Mouse (Mus musculus) forebrain, embryonic 16.5 days (tissue): ENCODE data around the gene Tuba1b. TPM values are rescaled to one million over a fixed set of nuclear protein-coding genes. Genes with fewer than 3 reads are reported as not detected.
"Not testable (repeated sequence)": the region's sequence is repeated elsewhere in the genome, so short reads cannot be mapped to it uniquely, and the experiment has no call there.

Source experiments
- ATAC-seq: fragments of 200-750 bp; cut with Nextera tagmentation; 2 replicates; pipeline ENCODE4 v1.8.0; 2017; ENCODE audit warnings: mild to moderate bottlenecking, moderate library complexity
- H3K27ac ChIP-seq: fragments of 300-500 bp; sonication (generic); 2 replicates; pipeline ENCODE4 v1.5.1; 2014; ENCODE audit warnings: low read length, control low read depth
- H3K27me3 ChIP-seq: fragments of 300-500 bp; sonication (generic); replicated peaks from 2 replicates; pipeline ENCODE4 v1.6.1; 2014; ENCODE audit warnings: low read length; ENCODE audit not compliant: control insufficient read depth, insufficient read depth
- H3K36me3 ChIP-seq: fragments of 300-500 bp; sonication (generic); 2 replicates; pipeline ENCODE4 v1.6.1; 2014; ENCODE audit not compliant: control insufficient read depth, insufficient read depth
- H3K4me1 ChIP-seq: fragments of 300-500 bp; sonication (generic); replicated peaks from 2 replicates; pipeline ENCODE4 v1.6.1; 2014; ENCODE audit warnings: low read length; ENCODE audit not compliant: control insufficient read depth, insufficient read depth
- H3K4me2 ChIP-seq: fragments of 300-500 bp; sonication (generic); 2 replicates; pipeline ENCODE4 v1.6.1; 2014; ENCODE audit warnings: mild to moderate bottlenecking, low read length, control low read depth
- H3K4me3 ChIP-seq: fragments of 300-500 bp; sonication (generic); replicated peaks from 2 replicates; pipeline ENCODE4 v1.5.1; 2014; ENCODE audit warnings: mild to moderate bottlenecking, low read length, control low read depth
- H3K9ac ChIP-seq: fragments of 300-500 bp; sonication (generic); replicated peaks from 2 replicates; pipeline ENCODE4 v1.6.1; 2014; ENCODE audit warnings: low read depth, low read length, control low read depth
- H3K9me3 ChIP-seq: fragments of 300-500 bp; sonication (generic); 2 replicates; pipeline ENCODE4 v1.6.1; 2016; ENCODE audit warnings: low read length; ENCODE audit not compliant: control insufficient read depth
- WGBS: fragments of 180-500 bp; shearing (Covaris S2); extraction: QIAGEN DNeasy Blood & Tissue Kit; methylation state at CpG from one replicate; pipeline ENCODE4 v1.1.7; 2014; 5-methylcytosine and 5-hydroxymethylcytosine counted together
- polyA plus RNA-seq: library from polyadenylated mRNA; unstranded; fragments of >200 nt; fragmentation: Nextera tagmentation; extraction: Ambion mirVana; gene quantifications from 2 replicates; pipeline ENCODE4 v1.2.1, GENCODE M21; 2015

Tuba1b gene
- polyA plus RNA-seq, 1 experiment from 2014 or later: 1,178 TPM

DNA sequence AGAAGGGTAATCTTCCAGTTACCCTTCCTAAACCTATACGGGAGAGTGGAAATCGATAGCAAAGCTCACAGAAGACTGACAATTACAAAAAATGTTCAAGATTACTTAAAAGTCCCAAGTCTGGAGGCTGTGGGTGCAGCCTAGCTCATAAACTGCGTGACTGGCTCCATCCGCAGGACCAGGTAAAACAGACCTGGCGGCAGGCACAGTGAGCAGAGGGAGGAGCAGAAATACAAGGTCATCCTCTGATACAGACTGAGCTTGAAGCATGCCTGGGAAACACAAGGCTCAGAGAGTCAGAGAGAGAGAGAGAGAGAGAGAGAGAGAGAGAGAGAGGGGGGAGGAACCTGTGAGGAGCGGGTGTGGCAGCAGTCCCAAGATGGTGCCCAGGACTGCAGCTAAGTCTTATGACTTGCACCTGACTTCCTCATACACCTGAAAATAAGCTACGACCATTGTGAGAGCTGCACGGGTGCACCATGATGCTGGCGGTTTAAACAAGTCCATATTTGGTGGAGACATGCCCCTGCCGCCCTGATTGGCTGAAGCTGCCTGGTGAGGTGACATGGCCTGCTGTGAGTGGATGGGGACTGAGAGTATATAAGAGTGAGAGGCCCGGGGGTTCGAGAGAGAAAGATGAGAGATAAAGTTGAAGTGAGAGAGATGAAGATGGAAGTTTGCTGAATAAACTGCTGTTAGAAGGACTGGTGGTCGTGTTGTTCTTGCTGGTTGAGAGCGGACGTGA is 37.4 kb upstream of the Tuba1b start:
- Histone ChIP-seq H3K9ac (peak overlapping the region; percentile 57), H3K4me1 (peaks cover 43% of the 10 kb centered on the region), H3K4me3 (peak overlapping the region; percentile 30), H3K4me2 (peak overlapping the region; percentile 61), H3K27ac (peak overlapping the region; percentile 99)
- H3K36me3 ChIP-seq, H3K9me3 ChIP-seq, H3K27me3 ChIP-seq: not testable (repeated sequence)
- WGBS: 58% methylated on average over 15 of the region's 15 CpGs
- peak; percentile 43 for ATAC-seq

DNA sequence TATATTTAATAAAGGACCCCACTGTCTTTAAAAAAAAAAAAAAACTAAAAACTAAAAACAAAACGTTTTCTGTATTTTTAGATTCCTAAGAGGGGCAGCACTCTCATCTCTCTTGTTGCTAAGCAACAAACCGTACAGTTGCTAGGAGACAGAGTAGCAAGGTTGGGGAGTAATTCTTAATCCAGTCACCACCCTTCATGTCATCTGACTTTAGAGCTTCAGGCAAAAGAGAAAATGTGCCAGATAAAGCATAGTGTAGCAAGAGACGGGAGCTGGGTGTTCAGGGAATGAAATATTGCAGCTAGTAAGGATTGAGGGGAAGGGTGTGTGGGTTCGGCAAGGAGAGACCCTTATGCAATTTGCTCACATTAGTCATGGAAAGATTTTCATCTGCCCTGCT is 36.7 kb upstream of the Tuba1b start:
- H3K4me3 ChIP-seq: peak overlapping the region; percentile 30
- H3K27me3 ChIP-seq: no peaks in the 10 kb centered on the region
- H3K4me1 ChIP-seq: peaks cover 40% of the 10 kb centered on the region
- no peaks in the 10 kb centered on the region for H3K36me3 ChIP-seq
- H3K27ac ChIP-seq: peak overlapping the region; percentile 99
- peak overlapping the region; percentile 57 for H3K9ac ChIP-seq
- peak; percentile 86 for ATAC-seq
- H3K4me2 ChIP-seq: peak overlapping the region; percentile 61
- no peaks in the 10 kb centered on the region for H3K9me3 ChIP-seq
- WGBS: 5% methylated on average over 4 of the region's 4 CpGs

DNA sequence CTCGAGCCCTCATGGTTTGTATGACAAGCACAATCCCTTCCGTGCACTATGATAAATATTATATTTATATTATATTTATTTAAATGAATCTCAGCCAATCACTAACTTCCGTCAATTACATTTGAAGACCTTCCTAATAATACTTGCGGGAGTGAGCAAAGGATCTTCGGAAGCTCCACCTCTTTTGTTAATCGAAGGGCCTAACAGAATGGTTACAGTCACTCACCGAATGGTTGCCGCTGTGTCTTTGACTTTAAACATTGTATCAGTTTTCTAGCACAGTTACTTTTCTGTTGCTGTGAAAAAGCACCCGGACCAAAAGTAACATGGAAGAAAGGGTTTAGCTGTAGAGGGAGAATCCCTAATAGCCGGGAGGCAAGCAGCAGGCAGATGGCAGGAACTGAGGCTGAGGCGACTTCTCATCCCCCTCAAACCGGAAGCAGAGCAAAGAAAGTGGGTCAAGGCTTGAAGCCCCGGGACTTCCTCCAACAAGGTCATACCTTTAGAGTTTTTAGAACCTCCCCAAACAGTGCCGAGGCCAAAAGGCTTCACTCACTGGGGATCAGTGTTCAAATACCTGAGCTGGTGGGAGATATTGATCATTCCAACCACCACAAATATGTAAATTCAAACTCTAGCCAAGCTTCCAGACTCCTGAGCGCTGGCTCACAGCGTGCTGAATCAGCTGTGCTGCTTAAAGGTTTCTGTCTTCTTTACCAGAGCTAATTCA is 35.2 kb upstream of the Tuba1b start:
- Histone ChIP-seq H3K27ac (peak overlapping the region; percentile 99), H3K36me3 (no peaks in the 10 kb centered on the region), H3K27me3 (no peaks in the 10 kb centered on the region), H3K9me3 (no peaks in the 10 kb centered on the region), H3K4me2 (peak overlapping the region; percentile 42), H3K9ac (peak overlapping the region; percentile 54), H3K4me3 (peak overlapping the region; percentile 2; the same call in 1 of the 2 replicates), H3K4me1 (peaks cover 40% of the 10 kb centered on the region)
- ATAC-seq: no peak
- 2% methylated on average over 16 of the region's 16 CpGs for WGBS

DNA sequence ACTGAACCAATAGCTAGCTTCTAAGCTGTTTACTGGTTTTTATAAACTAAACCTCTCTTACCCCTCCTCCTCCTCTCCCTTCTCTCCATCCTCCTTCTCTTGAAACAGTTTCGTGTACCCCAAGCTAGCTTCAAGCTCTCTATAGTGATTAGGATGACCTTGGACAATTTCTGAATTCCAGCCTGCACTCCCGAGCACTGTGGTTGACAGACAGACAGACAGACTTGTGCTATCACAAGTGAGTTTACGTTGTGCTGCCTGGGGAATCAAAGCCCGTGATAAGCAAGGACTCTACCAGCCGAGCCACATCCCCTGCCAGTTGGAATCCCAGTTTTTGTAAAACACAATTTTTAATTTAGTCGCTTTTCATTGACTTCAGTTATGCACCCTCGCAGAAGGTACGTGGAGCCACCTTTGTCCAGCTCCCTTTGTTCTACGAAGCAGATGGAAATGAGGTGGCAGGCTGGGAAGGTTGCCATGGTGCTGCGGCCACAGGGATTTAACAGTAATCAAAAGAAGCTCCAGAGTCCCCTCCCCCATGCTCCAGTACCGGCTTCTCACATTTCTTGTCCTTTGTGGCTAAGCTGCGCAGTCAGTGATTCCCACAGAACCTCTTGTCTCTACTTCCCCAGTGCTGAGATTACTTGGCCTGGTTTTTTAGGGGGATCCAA is 34.5 kb upstream of the Tuba1b start:
- WGBS: 2% methylated on average over 12 of the region's 12 CpGs

DNA sequence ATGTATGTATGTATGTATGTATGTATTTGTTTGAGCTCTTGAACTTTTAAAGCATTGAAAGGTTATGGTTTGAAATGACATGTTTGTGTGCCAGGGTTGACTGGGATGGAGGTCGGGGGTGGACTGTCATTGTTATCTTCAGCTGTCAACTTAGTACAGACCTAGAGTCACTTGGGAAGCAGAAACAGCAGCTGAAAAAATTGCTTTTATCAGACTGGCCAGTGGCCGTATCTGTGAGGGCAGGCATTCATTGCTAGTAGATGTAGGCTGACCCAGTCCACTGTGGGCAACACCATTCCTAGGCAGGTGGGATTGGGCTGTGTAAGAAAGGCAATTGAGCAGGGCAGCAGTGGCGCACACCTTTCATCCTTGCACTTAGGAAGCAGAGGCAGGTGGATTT is 25.2 kb upstream of the Tuba1b start:
- WGBS: 88% methylated on average over 3 of the region's 3 CpGs
- Histone ChIP-seq H3K9me3 (0 out of 2 replicates have a peak, but pooled peaks cover 3% of the 10 kb centered on the region), H3K27me3 (no peaks in the 10 kb centered on the region), H3K27ac (no peak overlapping the region), H3K36me3 (no peaks in the 10 kb centered on the region), H3K4me2 (no peak overlapping the region), H3K9ac (no peak overlapping the region), H3K4me1 (peaks cover 8% of the 10 kb centered on the region), H3K4me3 (no peak overlapping the region)
- ATAC-seq: no peak

More for the DNA sequence above, 34.5 kb upstream of the Tuba1b start:
- peak; percentile 51 for ATAC-seq
- Histone ChIP-seq H3K27me3 (no peaks in the 10 kb centered on the region), H3K9me3 (0 out of 2 replicates have a peak, but pooled peaks cover under 1% of the 10 kb centered on the region), H3K36me3 (no peaks in the 10 kb centered on the region), H3K4me2 (peak overlapping the region; percentile 42), H3K4me3 (0 out of 2 replicates have a peak overlapping the region, but pooled peaks have one; percentile 1), H3K27ac (peak overlapping the region; percentile 99), H3K9ac (peak overlapping the region; percentile 54), H3K4me1 (peaks cover 40% of the 10 kb centered on the region)

DNA sequence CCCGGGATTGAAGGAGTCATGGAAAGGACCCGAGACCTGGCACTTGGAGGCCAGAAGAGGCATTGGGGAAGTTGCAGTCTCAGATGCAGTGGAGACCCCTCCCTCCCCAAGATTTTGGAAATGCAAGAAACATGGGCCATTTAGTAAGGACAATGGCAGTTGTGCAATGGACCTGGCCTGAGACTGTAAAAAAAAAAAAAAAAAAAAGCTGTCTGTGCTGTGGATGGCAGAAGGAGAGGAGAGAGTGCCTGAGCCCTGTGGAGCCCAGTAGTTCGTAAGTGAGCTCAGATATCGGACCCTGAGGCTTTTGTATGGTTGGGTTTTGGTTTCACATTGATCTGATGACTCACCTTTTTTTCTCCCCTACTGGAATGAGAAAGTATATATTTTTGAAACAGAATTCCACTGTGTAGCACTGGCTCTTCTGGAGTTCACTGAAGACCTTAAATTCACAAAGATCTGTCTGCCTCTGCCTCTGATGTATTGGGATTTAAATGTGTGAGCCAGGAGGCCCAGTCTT is 24.6 kb upstream of the Tuba1b start:
- Histone ChIP-seq H3K4me1 (peaks cover 8% of the 10 kb centered on the region), H3K9ac (no peak overlapping the region)
- 89% methylated on average over 4 of the region's 4 CpGs for WGBS

DNA sequence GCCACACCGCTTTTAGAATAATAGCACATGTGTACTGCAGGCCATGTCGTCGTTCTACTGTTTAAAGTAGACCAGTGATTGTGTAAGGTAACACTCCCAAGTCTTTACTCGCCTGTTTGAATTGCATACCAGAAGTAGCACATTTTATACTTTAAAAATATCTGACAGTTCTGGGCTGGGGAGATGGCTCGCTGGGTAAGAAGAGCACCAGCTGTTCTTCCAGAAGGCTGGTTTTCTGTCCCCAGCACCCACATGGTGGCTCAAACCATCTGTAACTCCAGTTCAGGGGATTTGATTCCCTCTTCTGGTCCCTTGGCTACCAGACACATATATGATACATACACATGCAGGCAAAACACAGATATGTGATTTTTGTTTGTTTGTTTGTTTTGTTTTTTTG is 23.1 kb upstream of the Tuba1b start:
- no peaks in the 10 kb centered on the region for H3K9me3 ChIP-seq
- no peak overlapping the region for H3K27ac ChIP-seq
- H3K27me3 ChIP-seq: no peaks in the 10 kb centered on the region
- no peak overlapping the region for H3K4me3 ChIP-seq
- 78% methylated on average over 5 of the region's 5 CpGs for WGBS
- no peak overlapping the region for H3K9ac ChIP-seq
- ATAC-seq: no peak
- no peaks in the 10 kb centered on the region for H3K36me3 ChIP-seq
- no peak overlapping the region for H3K4me2 ChIP-seq
- peaks cover 8% of the 10 kb centered on the region for H3K4me1 ChIP-seq

More for the DNA sequence above, 24.6 kb upstream of the Tuba1b start:
- ATAC-seq: no peak
- H3K9me3 ChIP-seq: 0 out of 2 replicates have a peak, but pooled peaks cover 3% of the 10 kb centered on the region
- H3K27ac ChIP-seq: no peak overlapping the region
- H3K36me3 ChIP-seq: no peaks in the 10 kb centered on the region
- H3K27me3 ChIP-seq: no peaks in the 10 kb centered on the region
- no peak overlapping the region for H3K4me2 ChIP-seq
- no peak overlapping the region for H3K4me3 ChIP-seq

DNA sequence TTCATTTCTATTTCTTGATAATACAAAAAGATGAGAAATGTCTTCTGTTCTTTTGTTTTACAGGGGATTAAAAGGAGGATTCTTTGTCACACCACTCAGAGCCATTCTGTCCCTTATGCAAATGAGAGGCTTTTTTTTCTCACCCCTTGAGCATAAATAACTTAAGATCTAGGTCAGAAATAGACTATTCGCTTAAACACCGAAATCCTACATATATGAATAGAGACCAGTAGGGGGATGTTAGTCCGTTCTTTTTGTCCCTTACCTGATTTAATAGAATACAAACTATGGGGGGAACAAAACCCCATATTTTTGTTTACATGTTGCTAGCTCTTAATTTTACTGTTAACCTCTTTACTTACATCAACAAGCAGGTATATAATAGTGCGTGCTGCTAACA is 21.6 kb upstream of the Tuba1b start:
- Histone ChIP-seq H3K36me3 (no peaks in the 10 kb centered on the region), H3K9ac (peak overlapping the region; percentile 89), H3K4me2 (peak overlapping the region; percentile 90), H3K4me1 (peaks cover 8% of the 10 kb centered on the region), H3K9me3 (no peaks in the 10 kb centered on the region), H3K27me3 (no peaks in the 10 kb centered on the region), H3K4me3 (no peak overlapping the region; the same call in 1 of the 2 replicates), H3K27ac (peak overlapping the region; percentile 98)
- 40% methylated on average over 4 of the region's 4 CpGs for WGBS
- no peak for ATAC-seq

DNA sequence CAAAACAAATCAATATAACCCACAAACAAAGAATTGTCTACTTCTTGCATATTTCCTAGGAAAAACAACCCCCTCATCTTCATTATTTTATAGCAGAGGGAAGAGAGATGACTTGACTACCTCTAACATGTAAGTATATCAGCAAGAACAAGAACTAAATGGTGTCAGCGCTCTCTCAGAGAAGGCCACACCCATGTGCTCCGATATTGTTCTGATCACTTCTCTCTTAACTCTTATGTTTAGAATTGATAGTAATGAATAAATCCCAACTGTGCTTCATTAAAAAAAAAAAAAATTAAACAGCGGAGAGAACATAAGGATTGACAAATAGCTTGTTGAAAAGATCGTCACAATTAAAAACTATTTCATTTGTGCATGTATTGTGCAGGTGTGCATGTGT is 21.0 kb upstream of the Tuba1b start:
- no peak for ATAC-seq
- 38% methylated on average over 4 of the region's 4 CpGs for WGBS
- peak overlapping the region; percentile 89 for H3K9ac ChIP-seq
- H3K4me3 ChIP-seq: peak overlapping the region; percentile 49
- H3K4me2 ChIP-seq: peak overlapping the region; percentile 90
- H3K27ac ChIP-seq: peak overlapping the region; percentile 98
- peaks cover 8% of the 10 kb centered on the region for H3K4me1 ChIP-seq
- H3K27me3 ChIP-seq: no peaks in the 10 kb centered on the region
- H3K9me3 ChIP-seq: no peaks in the 10 kb centered on the region
- H3K36me3 ChIP-seq: no peaks in the 10 kb centered on the region
